Mouse (Mus musculus): Measurements from ENCODE around the gene Olfr1034. TPM values are rescaled to one million over a fixed set of nuclear protein-coding genes. Genes with fewer than 3 reads are reported as not detected.
"Not testable (repeated sequence)": the region's sequence is repeated elsewhere in the genome, so short reads cannot be mapped to it uniquely, and the experiment has no call there.

Olfr1034 gene
- 0.11 and 0.33 TPM in 2 replicates for total RNA-seq (2021)
- long read RNA-seq, experiment 1 = 0 reads
- long read RNA-seq, experiment 2 = 0 reads

- no peak for DNase-seq
These were observed at the start of gene Olfr1034 for GRCm38 (mm10) chr2:86045561-86045960. Olfr1034 (plus strand) TSS chr2:86045861.

DNA sequence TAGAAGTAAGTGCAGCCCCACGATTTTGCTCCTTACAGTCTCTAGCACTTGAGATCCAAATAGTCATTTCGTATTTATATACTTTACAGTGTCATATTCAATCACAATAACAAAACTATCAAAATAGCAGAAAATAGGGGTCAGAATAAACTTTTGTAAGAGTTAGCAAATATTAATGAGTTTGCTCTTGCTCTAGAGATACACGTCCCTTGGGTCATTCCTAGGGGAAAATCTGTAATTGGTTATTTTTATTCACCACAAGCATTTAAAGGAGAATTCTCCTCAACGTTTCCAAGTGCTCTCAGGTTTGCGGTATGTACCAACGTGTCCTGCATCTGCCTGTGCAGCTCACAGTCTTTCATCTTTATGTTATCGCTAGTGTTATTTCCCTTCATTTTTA, 40.4 kb upstream of the Olfr1034 start, which contains the start of gene Olfr1032:
Olfr1032 (plus strand) TSS at position 301 of the 400 bp plus-strand sequence.
- no peak for DNase-seq

GRCm38 (mm10) chr2:86020406-86020805, 25.3 kb upstream of the Olfr1034 start, which contains the start of gene Olfr1033:
Olfr1033 (plus strand) TSS chr2:86020633.
- DNase-seq = peak; percentile 21

- not testable (repeated sequence) for DNase-seq
These were observed 24.1 kb upstream of the Olfr1034 start for GRCm38 (mm10) chr2:86021518-86021917.

- not testable (repeated sequence) for DNase-seq
These were observed 5.1 kb downstream of the Olfr1034 start for GRCm38 (mm10) chr2:86050777-86051176.

DNA sequence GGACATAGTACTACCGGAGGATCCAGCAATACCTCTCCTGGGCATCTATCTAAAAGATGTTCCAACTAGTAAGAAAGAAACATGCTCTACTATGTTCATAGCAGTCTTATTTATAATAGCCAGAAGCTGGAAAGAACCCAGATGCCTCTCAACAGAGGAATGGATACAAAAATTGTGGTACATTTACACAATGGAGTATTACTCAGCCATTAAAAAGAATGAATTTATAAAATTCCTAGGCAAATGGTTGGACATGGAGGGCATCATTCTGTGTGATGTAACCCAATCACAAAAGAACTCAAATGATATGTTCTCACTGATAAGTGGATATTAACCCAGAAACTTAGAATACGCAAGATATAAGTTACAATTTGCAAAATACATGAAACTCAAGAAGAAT, 18.1 kb downstream of the Olfr1034 start:
- DNase-seq = not testable (repeated sequence)

- DNase-seq = no peak
These were observed 24.5 kb downstream of the Olfr1034 start for GRCm38 (mm10) chr2:86070189-86070588.

DNA sequence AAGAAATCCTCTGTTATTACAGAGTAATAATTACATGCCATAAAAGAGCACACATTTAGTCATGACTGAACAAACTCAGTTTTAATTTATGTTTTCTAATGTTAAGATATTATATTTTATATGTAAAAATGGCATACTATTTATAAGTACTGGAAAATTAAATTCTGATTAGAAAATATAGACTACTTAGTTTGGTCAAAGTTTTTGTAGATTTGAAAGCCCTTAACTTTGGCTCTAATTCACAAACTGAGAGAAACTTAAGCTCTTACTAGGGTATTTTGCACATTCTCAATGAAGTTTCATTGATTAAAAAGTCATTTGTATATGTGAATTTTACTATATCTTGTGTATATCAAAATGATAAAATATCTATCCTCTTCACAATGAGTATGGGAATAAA, 28.0 kb downstream of the Olfr1034 start, which contains the start of gene Olfr1036:
Olfr1036 (plus strand) TSS at position 301 of the 400 bp plus-strand sequence.
- DNase-seq = not testable (repeated sequence)

GRCm38 (mm10) chr2:86080478-86080877, 34.8 kb downstream of the Olfr1034 start:
- not testable (repeated sequence) for DNase-seq

DNA sequence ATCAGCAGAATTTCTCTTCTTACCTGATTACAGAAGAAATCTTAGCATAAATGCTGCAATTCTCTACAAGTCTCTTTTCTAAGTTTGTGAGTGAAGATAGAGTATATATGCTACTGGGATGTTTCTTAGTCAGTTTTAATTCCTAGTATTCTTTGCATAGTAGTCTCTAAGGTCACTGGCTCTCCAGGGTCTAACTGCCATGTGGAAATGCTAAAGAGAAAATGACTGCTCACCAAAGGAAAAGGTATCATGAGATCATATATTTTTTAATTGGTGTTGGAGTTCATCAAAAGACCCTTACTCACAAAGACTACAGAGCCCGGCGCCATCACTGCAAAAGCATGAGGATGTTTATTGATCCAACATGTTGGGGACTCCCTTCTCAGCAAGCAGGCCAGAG, 41.6 kb downstream of the Olfr1034 start, which contains the start of gene Olfr1037:
Olfr1037 (minus strand) TSS at position 101 of the 400 bp plus-strand sequence.
- no peak for DNase-seq

Other genes with a start within 250 kb of the Olfr1034 start
- gene Olfr1016, start 243.3 kb upstream of the Olfr1034 start, total RNA-seq (2021) = not detected in 2 replicates
- not detected in 2 replicates for gene Olfr1018, start 227.4 kb upstream of the Olfr1034 start, total RNA-seq (2021)
- not detected in 2 replicates for gene Olfr1019, start 200.4 kb upstream of the Olfr1034 start, total RNA-seq (2021)
- not detected in 2 replicates for gene Olfr1020, start 198.8 kb upstream of the Olfr1034 start, total RNA-seq (2021)
- not detected in 2 replicates for gene Olfr1022, start 177.3 kb upstream of the Olfr1034 start, total RNA-seq (2021)
- not detected in 2 replicates for gene Olfr1023, start 160.2 kb upstream of the Olfr1034 start, total RNA-seq (2021)
- not detected in 2 replicates for gene Olfr1024, start 140.8 kb upstream of the Olfr1034 start, total RNA-seq (2021)
- not detected in 2 replicates for gene Olfr1025-ps1, start 130.7 kb upstream of the Olfr1034 start, total RNA-seq (2021)
- gene Olfr1026, start 124.3 kb upstream of the Olfr1034 start, total RNA-seq (2021) = not detected in 2 replicates
- gene Olfr1028, start 95.4 kb upstream of the Olfr1034 start, total RNA-seq (2021) = not detected in 2 replicates
- not detected in 2 replicates for gene Olfr1029, start 72.0 kb upstream of the Olfr1034 start, total RNA-seq (2021)
- gene Olfr1030, start 66.6 kb upstream of the Olfr1034 start, total RNA-seq (2021) = not detected in 2 replicates
- not detected in 2 replicates for gene Olfr1031, start 55.6 kb upstream of the Olfr1034 start, total RNA-seq (2021)
- not detected in 2 replicates for gene Olfr1032, start 40.3 kb upstream of the Olfr1034 start, total RNA-seq (2021)
- 3.3 and 6.6 TPM in 2 replicates for gene Olfr1033, start 25.2 kb upstream of the Olfr1034 start, total RNA-seq (2021)
- not detected in 2 replicates for gene Olfr1036, start 28.1 kb downstream of the Olfr1034 start, total RNA-seq (2021)
- not detected in 2 replicates for gene Olfr1037, start 41.5 kb downstream of the Olfr1034 start, total RNA-seq (2021)
- not detected in 2 replicates for gene Olfr1039, start 90.1 kb downstream of the Olfr1034 start, total RNA-seq (2021)
- not detected in 2 replicates for gene Olfr1040, start 100.9 kb downstream of the Olfr1034 start, total RNA-seq (2021)
- gene Olfr1042, start 116.0 kb downstream of the Olfr1034 start, total RNA-seq (2021) = not detected in 2 replicates
- gene Olfr1043, start 121.7 kb downstream of the Olfr1034 start, total RNA-seq (2021) = not detected in 2 replicates
- gene Olfr1044, start 132.0 kb downstream of the Olfr1034 start, total RNA-seq (2021) = not detected in 2 replicates
- gene Olfr52, start 139.8 kb downstream of the Olfr1034 start, total RNA-seq (2021) = not detected in 2 replicates
- gene Olfr1045, start 157.1 kb downstream of the Olfr1034 start, total RNA-seq (2021) = not detected in 2 replicates
- gene Olfr1046, start 173.5 kb downstream of the Olfr1034 start, total RNA-seq (2021) = not detected in 2 replicates
- not detected in 2 replicates for gene Olfr1047, start 185.5 kb downstream of the Olfr1034 start, total RNA-seq (2021)
- not detected in 2 replicates for gene Olfr1048, start 194.4 kb downstream of the Olfr1034 start, total RNA-seq (2021)
- not detected in 2 replicates for gene Olfr1049, start 212.5 kb downstream of the Olfr1034 start, total RNA-seq (2021)
- gene Olfr1051, start 233.2 kb downstream of the Olfr1034 start, total RNA-seq (2021) = not detected in 2 replicates
- gene Olfr1052, start 246.6 kb downstream of the Olfr1034 start, total RNA-seq (2021) = not detected in 2 replicates

Data from adrenal gland, postnatal 14 days (tissue).